Mouse (Mus musculus) embryonic facial prominence, embryonic 13.5 days (tissue): ENCODE data around the gene Mrpl40. TPM values are rescaled to one million over a fixed set of nuclear protein-coding genes. Genes with fewer than 3 reads are reported as not detected.

Experiments used
- ATAC-seq: fragments of 200-750 bp; cut with Nextera tagmentation; 2 replicates; pipeline ENCODE4 v1.8.0; 2017; ENCODE audit warnings: low read depth; ENCODE audit not compliant: insufficient number of reproducible peaks, insufficient read depth, low FRiP score, low TSS enrichment
- H3K27ac ChIP-seq: fragments of 300-500 bp; sonication (generic); 2 replicates; pipeline ENCODE4 v1.5.1; 2015; ENCODE audit warnings: moderate library complexity, mild to moderate bottlenecking, inconsistent platforms
- H3K27me3 ChIP-seq: fragments of 300-500 bp; sonication (generic); 2 replicates; pipeline ENCODE4 v1.6.1; 2015; ENCODE audit warnings: mild to moderate bottlenecking, inconsistent platforms
- H3K36me3 ChIP-seq: fragments of 300-500 bp; sonication (generic); 2 replicates; pipeline ENCODE4 v1.6.1; 2015; ENCODE audit warnings: mild to moderate bottlenecking, inconsistent platforms
- H3K4me1 ChIP-seq: fragments of 300-500 bp; sonication (generic); 2 replicates; pipeline ENCODE4 v1.6.1; 2015; ENCODE audit warnings: inconsistent platforms
- H3K4me2 ChIP-seq: fragments of 300-500 bp; sonication (generic); 2 replicates; pipeline ENCODE4 v1.6.1; 2015; ENCODE audit warnings: moderate library complexity, mild to moderate bottlenecking, inconsistent platforms
- H3K4me3 ChIP-seq: fragments of 300-500 bp; sonication (generic); 2 replicates; pipeline ENCODE4 v1.5.1; 2015; ENCODE audit warnings: mild to moderate bottlenecking, inconsistent platforms
- H3K9ac ChIP-seq: fragments of 300-500 bp; sonication (generic); 2 replicates; pipeline ENCODE4 v1.6.1; 2015; ENCODE audit warnings: mild to moderate bottlenecking, inconsistent platforms
- H3K9me3 ChIP-seq: fragments of 300-500 bp; sonication (generic); 2 replicates; pipeline ENCODE4 v1.6.1; 2016; ENCODE audit warnings: inconsistent platforms
- WGBS: fragments of 180-500 bp; shearing (Covaris S2); methylation state at CpG from one replicate; pipeline ENCODE4 v1.1.7; 2015; ENCODE audit warnings: mixed read lengths; 5-methylcytosine and 5-hydroxymethylcytosine counted together
- polyA plus RNA-seq: library from polyadenylated mRNA; unstranded; fragments of >200 nt; fragmentation: Nextera tagmentation; extraction: Ambion mirVana; gene quantifications from 2 replicates; pipeline ENCODE4 v1.2.1, GENCODE M21; 2015

Gene Mrpl40
- polyA plus RNA-seq, 1 experiment from 2014 or later = 110 TPM

DNA sequence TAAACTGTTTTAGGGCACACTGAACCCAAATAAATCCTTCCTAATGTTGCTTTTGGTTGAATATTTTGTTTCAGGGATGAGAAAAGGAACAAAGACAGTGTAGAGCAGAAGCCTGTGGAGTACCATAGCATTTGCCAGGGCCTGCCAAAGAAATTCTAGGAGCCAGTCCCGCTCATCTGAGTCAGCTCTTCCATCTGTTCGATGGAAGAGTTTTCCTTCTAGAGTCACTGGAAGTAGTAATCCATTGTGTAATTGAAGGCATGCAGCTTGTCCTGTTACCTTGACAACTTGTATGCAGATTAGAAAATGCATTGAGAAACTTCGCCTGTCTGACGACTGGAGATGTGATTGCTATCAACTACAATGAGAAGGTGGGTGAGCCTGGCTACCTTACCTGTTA, 53.7 kb downstream of the Mrpl40 start:
- ATAC-seq = no peak
- H3K4me3 ChIP-seq = no peak overlapping the region
- H3K9ac ChIP-seq = no peak overlapping the region
- WGBS = 88% methylated on average over 4 of the region's 4 CpGs
- no peak overlapping the region for H3K27ac ChIP-seq
- H3K27me3 ChIP-seq = no peaks in the 10 kb centered on the region
- no peaks in the 10 kb centered on the region for H3K9me3 ChIP-seq
- peaks cover 96% of the 10 kb centered on the region for H3K36me3 ChIP-seq
- H3K4me2 ChIP-seq = no peak overlapping the region
- no peaks in the 10 kb centered on the region for H3K4me1 ChIP-seq

DNA sequence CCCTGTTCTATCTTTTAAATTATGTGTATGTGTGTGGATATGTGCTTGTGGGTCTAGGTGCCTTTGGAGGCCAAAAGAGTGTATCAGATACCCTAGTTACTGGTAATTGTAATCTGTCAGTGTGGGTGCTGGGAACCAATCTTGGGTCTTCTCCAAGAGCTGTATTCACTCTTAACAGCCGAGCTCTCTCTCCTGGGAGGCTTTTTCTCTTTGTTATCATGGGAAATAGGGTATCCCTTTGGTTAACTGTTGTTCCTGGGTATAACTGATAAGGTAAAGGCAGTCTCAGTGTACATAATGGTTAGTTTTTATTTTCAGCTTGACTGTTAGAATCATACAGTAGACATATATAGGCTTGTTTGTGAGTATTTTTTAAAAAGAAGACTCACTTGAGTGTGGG, 54.3 kb downstream of the Mrpl40 start:
- H3K27ac ChIP-seq = no peak overlapping the region
- no peaks in the 10 kb centered on the region for H3K4me1 ChIP-seq
- 85% methylated on average over 1 of the region's 1 CpGs for WGBS
- no peaks in the 10 kb centered on the region for H3K9me3 ChIP-seq
- H3K9ac ChIP-seq = no peak overlapping the region
- no peak overlapping the region for H3K4me2 ChIP-seq
- peaks cover 96% of the 10 kb centered on the region for H3K36me3 ChIP-seq
- no peak overlapping the region for H3K4me3 ChIP-seq
- H3K27me3 ChIP-seq = no peaks in the 10 kb centered on the region
- ATAC-seq = no peak

Other genes starting within 250 kb of the Mrpl40 start
- 39.7 and 45.9 TPM in 2 replicates for gene Sept5, start 246.9 kb downstream of the Mrpl40 start, polyA plus RNA-seq
- 27.8 and 29.6 TPM in 2 replicates for gene Cldn5, start 100.0 kb downstream of the Mrpl40 start, polyA plus RNA-seq
- gene Ufd1, start 65.1 kb downstream of the Mrpl40 start, polyA plus RNA-seq = 116 and 119 TPM in 2 replicates
- 47.5 and 47.8 TPM in 2 replicates for gene Cdc45, start 64.9 kb downstream of the Mrpl40 start, polyA plus RNA-seq
- gene 2510002D24Rik, start 40.3 kb downstream of the Mrpl40 start, polyA plus RNA-seq = 44.1 and 49.3 TPM in 2 replicates
- gene Gm28539, start 40.3 kb downstream of the Mrpl40 start, polyA plus RNA-seq = not detected in 2 replicates
- gene Hira, start 175 bp upstream of the Mrpl40 start, polyA plus RNA-seq = 15.8 and 17.0 TPM in 2 replicates